ENCODE assay signal across 8 mouse cellular contexts in the genomic region with DNA sequence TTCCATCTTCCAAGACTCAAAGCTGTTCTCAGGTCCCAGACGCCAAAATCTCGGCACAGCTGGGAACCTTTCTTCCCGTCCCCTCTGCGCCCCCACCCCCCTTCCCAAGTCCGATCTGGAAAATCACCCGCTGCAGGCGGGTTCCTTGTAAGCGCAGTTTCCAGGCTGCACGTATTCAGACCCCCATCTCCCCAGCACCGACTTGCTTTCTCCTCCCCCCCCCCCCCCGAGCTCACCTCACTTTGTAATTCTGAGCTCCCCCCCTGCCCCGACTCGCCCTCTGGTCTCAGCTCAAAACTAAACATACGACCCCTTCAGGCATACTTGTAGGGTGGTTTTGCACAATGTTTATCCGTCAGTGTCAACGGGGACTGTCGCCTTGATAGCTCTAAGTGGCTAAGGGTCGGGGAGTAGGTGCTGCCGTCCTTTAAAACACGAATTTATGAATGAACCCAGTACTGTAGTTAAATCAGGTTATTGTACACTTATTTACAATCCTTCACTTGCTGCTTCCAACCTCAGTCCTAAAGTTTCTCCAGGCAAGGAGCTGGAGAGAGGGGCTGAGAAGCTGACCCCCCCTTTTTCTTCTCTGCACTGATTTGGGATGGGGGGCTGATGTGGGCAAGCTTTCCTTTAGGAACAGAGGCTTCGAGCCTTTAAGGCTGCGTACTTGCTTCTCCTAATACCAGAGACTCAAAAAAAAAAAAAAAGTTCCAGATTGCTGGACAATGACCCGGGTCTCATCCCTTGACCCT. TPM values are rescaled to one million over a fixed set of nuclear protein-coding genes. Genes with fewer than 3 reads are reported as not detected.
DNase-seq lines count a peak whose midpoint lies in the region; ATAC-seq lines count a peak whose summit lies in the region.

No protein-coding gene starts in this region.

- peak overlapping the region; percentile 53 for H3K9ac ChIP-seq in neural tube, embryonic 14.5 days (replicated peaks; ENCODE audit: low read depth, low read length)

- H3K4me2 ChIP-seq in neural tube, embryonic 14.5 days (ENCODE audit: low read depth, low read length), result peak overlapping the region; percentile 100

- peaks cover 60% of the 10 kb centered on the region for H3K27me3 ChIP-seq in limb, embryonic 10.5 days (ENCODE audit: low read depth, poor library complexity, severe bottlenecking)
- peaks cover 9% of the 10 kb centered on the region for H3K27me3 ChIP-seq in neural tube, embryonic 14.5 days (ENCODE audit: control insufficient read depth, insufficient read depth, low read length)

- H3K9me3 ChIP-seq in limb, embryonic 10.5 days (replicated peaks), result no peaks in the 10 kb centered on the region
- no peaks in the 10 kb centered on the region for H3K9me3 ChIP-seq in neural tube, embryonic 14.5 days (ENCODE audit: control insufficient read depth, low read length)

- no peak for ATAC-seq in neural tube, embryonic 14.5 days (ENCODE audit: low read depth)

- intact Hi-C loops in left cerebral cortex, postnatal 25 days (cut with DNase I), result loop anchor here (1.0 to 5.0 kb wide), 3 partner anchors 18 to 96 kb away; no protein-coding TSS in a partner anchor

- peak overlapping the region; percentile 89 for H3K27ac ChIP-seq in limb, embryonic 10.5 days
- H3K27ac ChIP-seq in neural tube, embryonic 14.5 days (ENCODE audit: low read depth, low read length), result 0 out of 2 replicates have a peak overlapping the region, but pooled peaks have one; percentile 39

- under 1% methylated on average over 22 of the region's 23 CpGs for WGBS in limb, embryonic 10.5 days
- WGBS in neural tube, embryonic 14.5 days, result under 1% methylated on average over 22 of the region's 23 CpGs

- H3K36me3 ChIP-seq in limb, embryonic 10.5 days, result no peaks in the 10 kb centered on the region
- no peaks in the 10 kb centered on the region for H3K36me3 ChIP-seq in neural tube, embryonic 14.5 days (ENCODE audit: control insufficient read depth, insufficient read depth, low read length)

- peak overlapping the region; percentile 61 for H3K4me3 ChIP-seq in limb, embryonic 10.5 days
- peak overlapping the region; percentile 50 for H3K4me3 ChIP-seq in neural tube, embryonic 14.5 days (ENCODE audit: low read depth, low read length)

- H3K4me1 ChIP-seq in limb, embryonic 10.5 days, result peaks cover 49% of the 10 kb centered on the region
- H3K4me1 ChIP-seq in neural tube, embryonic 14.5 days (ENCODE audit: control insufficient read depth, insufficient read depth, low read length), result peaks cover 20% of the 10 kb centered on the region; the same call in 1 of the 2 replicates

- DNase-seq in embryo, embryonic 10 days (ENCODE audit: low spot score), result peak; percentile 51
- DNase-seq in embryo, embryonic 9.5 days (ENCODE audit: extremely low spot score), result no peak
- peak; percentile 31 for DNase-seq in thymus, postnatal 0 days (ENCODE audit: low spot score)
- DNase-seq in thymus, adult 18-20 months, result no peak
- no peak for DNase-seq in limb, embryonic 10.5 days (ENCODE audit: low spot score)
- DNase-seq in right cerebral cortex, postnatal 14 days, result no peak
- no peak for DNase-seq in left cerebral cortex, postnatal 25 days (ENCODE audit: low spot score in 2 of 2)

RNA-seq across cellular contexts. Expression of a gene that starts 0.9 kb away (rescaled TPM):
- 3.9 and 4.9 TPM in 2 replicates for polyA plus RNA-seq in thymus, postnatal 0 days (2015; fragmentation: Nextera tagmentation; extraction: Ambion mirVana)
- polyA plus RNA-seq in limb, embryonic 10.5 days (2016; fragmentation: Nextera tagmentation; extraction: Ambion mirVana), result 0.76 and 0.80 TPM in 2 replicates
- 2.8 and 4.0 TPM in 2 replicates for polyA plus RNA-seq in neural tube, embryonic 14.5 days (2014; fragmentation: Nextera tagmentation; extraction: Ambion mirVana)
- 10 to 100 TPM; 47.2 to 55.9 TPM for total RNA-seq in left cerebral cortex, postnatal 25 days (2021)

Comparison
In these comparisons a context has a peak if more than half of its experiments do, and no peak if none do; other contexts are left out.
1. DNase-seq: peak in embryo, embryonic 10 days (single experiment) and thymus, postnatal 0 days (single experiment); none in embryo, embryonic 9.5 days (single experiment), thymus, adult 18-20 months (0 of 2), limb, embryonic 10.5 days (single experiment), right cerebral cortex, postnatal 14 days (single experiment) and left cerebral cortex, postnatal 25 days (0 of 2).